Mouse (Mus musculus): ENCODE results near the gene Pde8a.

The Pde8a gene

GRCm38 (mm10) chr7:81209979-81210685 is 3.3 kb upstream of the Pde8a start:
- DNase-seq (ENCODE audit: extremely low spot score): no peak

GRCm38 (mm10) chr7:81211760-81212159 is 1.6 kb upstream of the Pde8a start:
- peak; percentile 12 for DNase-seq (ENCODE audit: extremely low spot score)

GRCm38 (mm10) chr7:81212261-81212681 is 1.1 kb upstream of the Pde8a start:
- peak; percentile 68 for DNase-seq (ENCODE audit: extremely low spot score)

- peak; percentile 90 for DNase-seq (ENCODE audit: extremely low spot score)
These were observed 574 bp upstream of the Pde8a start for GRCm38 (mm10) chr7:81212697-81213346.

GRCm38 (mm10) chr7:81214153-81214907 is 934 bp downstream of the Pde8a start:
- DNase-seq (ENCODE audit: extremely low spot score): peak; percentile 17

GRCm38 (mm10) chr7:81215950-81216349 is 2.6 kb downstream of the Pde8a start:
- DNase-seq (ENCODE audit: extremely low spot score): no peak

- DNase-seq (ENCODE audit: extremely low spot score): no peak
These were observed 5.9 kb downstream of the Pde8a start for GRCm38 (mm10) chr7:81219321-81219720.

- DNase-seq (ENCODE audit: extremely low spot score): no peak
These were observed 7.0 kb downstream of the Pde8a start for GRCm38 (mm10) chr7:81220381-81220780.

- no peak for DNase-seq (ENCODE audit: extremely low spot score)
These were observed 10.9 kb downstream of the Pde8a start for GRCm38 (mm10) chr7:81224260-81224659.

- no peak for DNase-seq (ENCODE audit: extremely low spot score)
These were observed 16.8 kb downstream of the Pde8a start for GRCm38 (mm10) chr7:81230091-81230792.

- no peak for DNase-seq (ENCODE audit: extremely low spot score)
These were observed 19.3 kb downstream of the Pde8a start for GRCm38 (mm10) chr7:81232674-81233073.

GRCm38 (mm10) chr7:81235117-81235516 is 21.7 kb downstream of the Pde8a start:
- DNase-seq (ENCODE audit: extremely low spot score): no peak

- no peak for DNase-seq (ENCODE audit: extremely low spot score)
These were observed 22.3 kb downstream of the Pde8a start for GRCm38 (mm10) chr7:81235600-81236223.

GRCm38 (mm10) chr7:81243361-81243760 is 30.0 kb downstream of the Pde8a start:
- no peak for DNase-seq (ENCODE audit: extremely low spot score)

- DNase-seq (ENCODE audit: extremely low spot score): no peak
These were observed 36.5 kb downstream of the Pde8a start for GRCm38 (mm10) chr7:81249854-81250279.

- DNase-seq (ENCODE audit: extremely low spot score): no peak
These were observed 37.2 kb downstream of the Pde8a start for GRCm38 (mm10) chr7:81250601-81251000.

- no peak for DNase-seq (ENCODE audit: extremely low spot score)
These were observed 38.1 kb downstream of the Pde8a start for GRCm38 (mm10) chr7:81251521-81251920.

GRCm38 (mm10) chr7:81253317-81253716 is 39.9 kb downstream of the Pde8a start:
- DNase-seq (ENCODE audit: extremely low spot score): no peak

- DNase-seq (ENCODE audit: extremely low spot score): no peak
These were observed 41.2 kb downstream of the Pde8a start for GRCm38 (mm10) chr7:81254579-81254978.

- no peak for DNase-seq (ENCODE audit: extremely low spot score)
These were observed 42.1 kb downstream of the Pde8a start for GRCm38 (mm10) chr7:81255456-81255855.

- no peak for DNase-seq (ENCODE audit: extremely low spot score)
These were observed 43.4 kb downstream of the Pde8a start for GRCm38 (mm10) chr7:81256773-81257172.

GRCm38 (mm10) chr7:81261548-81261947 is 48.2 kb downstream of the Pde8a start:
- no peak for DNase-seq (ENCODE audit: extremely low spot score)

All from embryo, embryonic 9.5 days (tissue).